ENCODE assay signal across 8 mouse cellular contexts in genomic region chr11:86174173-86174572, GRCm38 (mm10). TPM values are rescaled to one million over a fixed set of nuclear protein-coding genes. Genes with fewer than 3 reads are reported as not detected.
DNase-seq lines count a peak whose midpoint lies in the region.
"Had no signal": no experiment of that assay in that cellular context is flagged by ENCODE, and none has a peak within 500 bp of the region (broad histone marks: within the 10 kb centered on the region; RNA-seq: fewer than 3 reads in every experiment).

No protein-coding gene starts in this region.

- H3K27me3 ChIP-seq in splenic B cell, adult 2 months (ENCODE audit: control insufficient read depth, insufficient read depth, low read length, poor library complexity, severe bottlenecking): no peaks in the 10 kb centered on the region
- H3K27me3 ChIP-seq: hindbrain, embryonic 15.5 days had no signal

- DNase-seq in urinary bladder, adult 18-20 months (ENCODE audit: low spot score in 2 of 2): peak; percentile 14 to 30
- DNase-seq in urinary bladder, adult 2 months (ENCODE audit: low spot score): no peak
- peak; percentile 75 for DNase-seq in adrenal gland, postnatal 14 days
- peak; percentile 53 for DNase-seq in forelimb bud, embryonic 11.5 days (ENCODE audit: low read depth, low spot score)
- DNase-seq in layer of hippocampus, adult 11-12 months (ENCODE audit: low spot score): peak; percentile 61
- DNase-seq in lung, postnatal 4 days: peak; percentile 27 to 75
- peak; percentile 84 for DNase-seq in splenic B cell, adult 2 months (ENCODE audit: low read depth, low spot score)

- H3K36me3 ChIP-seq in splenic B cell, adult 2 months (ENCODE audit: control insufficient read depth, insufficient read depth, low read length, poor library complexity, severe bottlenecking): no peaks in the 10 kb centered on the region
- H3K36me3 ChIP-seq: hindbrain, embryonic 15.5 days had no signal

RNA-seq across cellular contexts. Expression of gene Brip1, which starts 26.8 kb away (rescaled TPM):
- 0.43 and 0.72 TPM in 2 replicates for polyA plus RNA-seq in urinary bladder, adult 2 months (2012; rRNA removed)
- 3.1 and 3.9 TPM in 2 replicates for total RNA-seq in adrenal gland, postnatal 14 days (2021)
